Mouse (Mus musculus): ENCODE results near the gene Ankrd42. TPM values are rescaled to one million over a fixed set of nuclear protein-coding genes. Genes with fewer than 3 reads are reported as not detected.

The Ankrd42 gene
- polyA plus RNA-seq (2012; rRNA removed) = 10.8 and 11.2 TPM in 2 replicates

DNA sequence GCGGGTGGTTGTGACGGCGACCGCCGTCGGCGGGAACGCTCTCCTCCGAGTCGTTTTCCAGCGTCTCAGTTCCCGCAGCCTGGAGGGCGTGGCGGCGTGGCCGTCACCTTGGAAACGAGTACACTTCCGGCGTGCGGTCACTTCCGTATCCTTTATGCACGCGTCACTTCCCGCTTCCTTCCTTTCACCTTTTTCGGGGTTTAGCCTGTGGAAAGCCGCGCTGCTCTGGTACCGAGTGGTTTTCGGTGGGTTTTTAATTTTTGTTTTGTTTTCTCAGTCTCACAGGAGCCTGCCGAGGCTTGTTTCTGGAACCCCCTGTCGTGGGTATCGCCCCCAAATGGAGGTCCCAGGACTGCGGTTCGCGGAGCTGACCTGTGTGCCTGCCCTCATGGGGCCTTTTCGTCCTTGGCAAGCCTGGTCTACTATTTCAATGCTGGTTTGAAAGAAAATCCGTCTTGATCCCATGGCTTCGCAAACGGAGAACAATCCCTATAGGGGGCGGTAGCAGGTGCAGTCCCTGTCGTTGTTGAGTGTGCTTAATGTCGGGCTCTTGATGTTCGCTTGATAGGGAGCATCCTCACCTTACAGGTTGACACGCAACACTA, at the start of gene Ankrd42:
Ankrd42 (minus strand) TSS at position 122 of the 605 bp plus-strand sequence.
- peak; percentile 80 to 95 for DNase-seq (ENCODE audit: extremely low spot score in 1 of 2, low spot score in 1 of 2)

DNA sequence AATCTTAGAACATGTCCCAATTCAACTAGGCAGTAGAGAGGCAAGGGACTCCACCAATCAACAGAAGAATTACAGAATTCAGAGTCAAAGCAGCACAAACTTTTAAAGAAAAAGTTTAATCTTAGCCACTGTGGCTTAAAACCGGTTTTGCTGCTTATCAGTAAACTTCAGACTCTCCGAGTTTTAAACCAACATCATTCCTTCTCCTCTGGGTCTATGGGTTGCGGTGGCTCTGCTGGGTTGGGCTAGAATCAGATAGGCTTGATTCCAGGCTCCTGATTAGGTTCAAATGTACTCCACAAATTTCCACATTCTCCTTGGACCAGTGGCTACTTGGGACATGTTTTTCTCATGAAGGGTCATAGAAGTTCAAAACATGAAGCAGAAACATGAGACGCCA, 40.4 kb upstream of the Ankrd42 start:
- no peak for DNase-seq (ENCODE audit: extremely low spot score in 1 of 2, low spot score in 1 of 2)

DNA sequence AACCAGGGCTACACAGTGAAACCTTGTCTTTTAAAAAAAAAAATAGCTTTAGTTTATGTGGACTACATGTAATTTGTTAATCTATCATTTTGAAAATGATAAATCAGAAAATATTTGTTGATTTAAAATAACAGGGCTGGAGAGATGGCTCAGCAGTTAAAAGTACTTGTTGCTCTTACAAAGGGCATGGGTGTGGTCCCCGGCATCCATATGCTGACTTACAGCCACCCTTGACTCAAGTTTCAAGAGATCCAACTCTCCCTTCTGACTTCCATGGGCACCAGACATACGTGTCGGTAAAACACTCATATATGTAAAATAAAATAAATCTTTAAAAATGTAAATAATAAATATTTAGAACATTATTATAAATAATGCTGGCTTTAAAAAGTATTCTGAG, 38.2 kb upstream of the Ankrd42 start:
- no peak for DNase-seq (ENCODE audit: extremely low spot score in 1 of 2, low spot score in 1 of 2)

DNA sequence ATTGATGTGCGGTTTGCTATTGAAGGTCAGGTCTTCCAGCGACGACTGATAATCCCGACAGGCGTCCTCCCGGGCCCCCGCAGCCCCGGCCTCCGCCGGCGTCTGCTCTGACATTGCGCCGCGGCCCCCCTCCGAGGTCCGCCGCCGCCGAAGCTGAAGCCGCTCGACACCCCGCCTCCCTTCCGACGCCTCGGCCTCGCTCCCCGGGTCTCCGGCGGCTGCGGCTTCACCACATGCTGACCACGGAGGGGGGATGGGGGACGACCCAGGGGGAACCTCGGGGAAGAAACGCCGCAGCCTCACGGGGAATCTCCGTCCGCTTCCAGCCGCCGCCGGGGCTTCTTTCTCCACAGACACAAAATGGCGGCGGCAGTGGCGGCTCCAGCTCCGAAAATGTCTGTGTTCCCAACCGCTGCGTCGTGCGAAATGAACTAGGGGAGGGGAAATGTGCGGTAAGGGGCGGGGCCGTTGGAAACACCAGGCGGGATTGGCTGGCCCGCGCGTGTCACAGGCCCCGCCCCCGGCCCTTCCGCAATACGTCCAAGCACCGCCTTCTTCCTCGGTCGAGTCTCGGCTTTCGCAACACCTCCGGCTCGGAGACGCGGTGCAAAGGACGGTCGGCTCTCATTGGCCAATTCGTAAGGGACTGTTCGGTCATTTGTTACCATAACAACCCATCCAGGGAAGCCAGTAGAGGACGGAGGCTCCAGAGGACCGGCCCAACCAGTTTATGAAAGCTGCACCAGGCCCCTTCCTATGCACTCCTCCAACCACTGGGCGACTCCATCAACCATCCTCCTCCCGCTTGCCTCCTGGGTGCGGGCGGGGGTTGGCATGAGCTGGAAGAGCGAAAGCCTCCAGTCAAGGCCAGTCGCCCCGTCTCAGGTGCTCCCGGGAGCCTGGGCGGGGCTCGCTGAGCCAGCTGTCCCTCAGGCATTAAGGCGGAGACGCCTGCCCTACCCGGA, 32.8 kb upstream of the Ankrd42 start, which contains the start of gene Pcf11:
Pcf11 (minus strand) TSS at position 428 of the 965 bp plus-strand sequence.
- DNase-seq (ENCODE audit: extremely low spot score in 1 of 2, low spot score in 1 of 2) = peak; percentile 97 to 98

DNA sequence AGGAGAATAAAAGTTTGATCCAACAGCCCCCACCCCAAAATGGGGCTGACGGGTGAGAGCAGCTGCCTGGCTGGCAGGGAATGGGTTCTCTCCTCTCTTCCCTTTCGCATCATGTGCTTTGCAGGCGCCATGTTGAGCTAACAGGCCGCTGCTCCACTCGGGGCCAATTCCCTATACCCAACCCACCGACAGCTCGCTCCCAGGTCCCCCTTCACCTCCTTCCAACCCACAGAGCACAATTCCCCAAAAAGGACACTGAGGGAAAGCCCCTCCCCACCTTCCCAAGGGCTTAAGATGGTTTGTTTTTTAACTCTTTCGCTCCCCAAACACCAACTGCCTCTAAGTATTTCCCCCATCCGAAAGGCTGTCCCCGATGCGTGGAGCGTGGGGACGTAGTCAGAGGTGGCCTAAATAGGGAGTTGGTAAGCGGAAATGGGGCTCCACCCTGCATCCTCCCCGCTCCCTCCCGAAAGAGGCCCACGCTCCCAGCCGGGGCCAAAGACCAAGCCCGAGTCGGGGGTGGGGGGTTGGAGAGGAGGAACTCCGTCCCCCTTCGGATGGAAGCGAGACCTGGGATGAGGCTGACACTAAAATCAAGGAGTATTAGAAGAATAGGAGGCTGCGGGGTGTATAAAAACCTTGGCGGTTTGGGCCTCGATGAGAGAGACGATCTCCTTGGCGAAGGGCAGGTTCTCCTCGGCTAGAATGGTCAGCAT, 32.0 kb upstream of the Ankrd42 start:
- DNase-seq (ENCODE audit: extremely low spot score in 1 of 2, low spot score in 1 of 2) = peak; percentile 30 to 59

DNA sequence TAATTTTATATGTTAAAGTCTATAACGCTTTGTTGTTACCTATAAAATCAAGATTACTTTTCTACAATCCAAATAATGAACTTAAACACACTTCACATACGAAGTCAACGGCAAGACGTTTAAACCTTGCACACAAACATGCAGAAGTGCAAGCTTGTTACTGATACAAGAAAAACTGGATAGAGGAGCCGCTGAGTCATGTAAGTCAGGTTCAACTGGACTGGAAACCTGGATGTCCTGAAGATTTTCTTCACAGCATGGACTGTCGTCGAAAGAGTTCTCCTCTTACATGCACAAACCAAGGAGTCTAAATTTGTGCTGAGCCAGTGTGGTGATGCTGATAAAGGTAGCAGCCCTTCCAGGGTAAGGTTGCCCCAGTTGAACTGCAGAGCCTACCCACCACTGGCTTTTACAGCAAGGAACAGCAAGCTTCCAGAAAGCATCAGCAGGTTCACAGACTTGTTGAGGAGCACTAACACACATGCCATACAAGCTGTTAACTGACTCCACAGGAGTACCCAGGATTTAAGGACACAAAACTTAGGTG, 29.4 kb upstream of the Ankrd42 start:
- DNase-seq (ENCODE audit: extremely low spot score in 1 of 2, low spot score in 1 of 2) = no peak

DNA sequence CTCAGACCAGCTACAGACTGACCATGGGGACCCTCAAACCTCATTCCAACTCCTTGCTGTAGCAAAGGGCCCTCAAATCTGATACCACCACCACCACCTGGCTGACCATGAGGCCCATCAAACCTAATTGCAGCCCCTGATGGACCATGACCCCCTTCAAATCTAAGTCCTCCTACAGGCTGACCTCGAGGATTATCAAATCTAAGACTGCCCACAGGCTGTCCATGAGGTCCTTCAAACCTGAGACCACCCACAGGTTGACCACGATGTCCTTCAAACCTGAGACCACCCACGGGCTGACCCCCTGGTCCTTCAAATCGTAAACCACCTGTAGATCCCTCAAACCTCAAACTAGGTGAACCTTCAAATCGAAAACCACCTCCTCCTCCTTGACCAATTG, 21.1 kb upstream of the Ankrd42 start:
- no peak for DNase-seq (ENCODE audit: extremely low spot score in 1 of 2, low spot score in 1 of 2)

DNA sequence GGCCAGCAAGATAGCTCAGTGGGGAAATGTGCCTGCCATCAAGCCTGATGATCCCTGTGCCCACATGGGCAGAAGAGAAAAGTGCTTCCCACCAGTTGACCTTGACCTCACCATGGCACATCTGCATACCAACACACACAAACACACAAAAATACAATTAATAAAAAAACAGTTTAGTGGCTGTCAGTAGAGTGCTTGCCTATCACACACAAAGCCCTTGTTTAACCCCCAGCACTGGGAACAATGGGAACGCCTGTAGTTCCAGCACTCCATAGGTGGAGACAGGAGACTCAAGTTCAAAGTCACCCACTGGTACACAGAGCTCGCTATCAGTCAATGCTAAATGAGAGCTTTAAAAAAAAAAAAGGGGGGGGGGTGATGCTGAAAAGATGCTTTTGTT, 19.4 kb upstream of the Ankrd42 start:
- no peak for DNase-seq (ENCODE audit: extremely low spot score in 1 of 2, low spot score in 1 of 2)

DNA sequence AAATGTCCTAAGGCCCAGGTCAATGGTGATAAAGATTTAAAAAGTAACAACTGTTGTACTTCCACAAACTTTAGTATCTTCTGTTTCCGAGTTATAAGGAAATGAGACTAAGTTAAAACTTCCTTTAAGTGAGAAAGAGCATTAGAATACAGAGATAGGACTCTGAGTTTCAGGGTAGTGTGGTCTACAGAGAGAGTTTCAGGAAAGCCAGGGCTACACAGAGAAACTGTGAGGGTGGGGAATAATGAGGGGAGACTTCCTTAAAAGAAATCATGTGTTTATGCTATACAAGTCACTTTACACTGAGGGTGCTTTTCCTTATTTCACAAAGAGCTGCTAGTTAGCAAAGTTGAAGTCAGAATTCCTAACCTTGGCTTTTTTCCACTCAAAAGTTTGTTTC, 16.4 kb upstream of the Ankrd42 start:
- DNase-seq (ENCODE audit: extremely low spot score in 1 of 2, low spot score in 1 of 2) = no peak

DNA sequence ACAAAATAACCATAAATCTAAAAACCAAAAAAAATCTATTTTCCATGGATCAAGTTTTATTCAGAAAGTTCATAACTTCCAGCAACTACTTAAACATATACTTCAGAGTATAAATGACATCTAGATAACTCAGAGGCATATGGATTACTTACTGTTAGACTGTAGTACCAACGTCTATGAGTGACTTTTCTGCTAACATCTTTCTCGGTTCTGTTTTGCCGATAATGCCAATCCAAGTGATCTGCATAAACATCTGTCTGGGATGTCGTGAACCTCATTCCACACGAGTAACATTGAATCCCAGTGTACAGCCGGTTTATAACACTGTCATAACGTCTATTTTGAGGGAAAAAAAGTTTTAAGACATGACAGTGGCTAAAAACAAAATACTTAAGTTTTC, 10.8 kb upstream of the Ankrd42 start:
- DNase-seq (ENCODE audit: extremely low spot score in 1 of 2, low spot score in 1 of 2) = no peak

DNA sequence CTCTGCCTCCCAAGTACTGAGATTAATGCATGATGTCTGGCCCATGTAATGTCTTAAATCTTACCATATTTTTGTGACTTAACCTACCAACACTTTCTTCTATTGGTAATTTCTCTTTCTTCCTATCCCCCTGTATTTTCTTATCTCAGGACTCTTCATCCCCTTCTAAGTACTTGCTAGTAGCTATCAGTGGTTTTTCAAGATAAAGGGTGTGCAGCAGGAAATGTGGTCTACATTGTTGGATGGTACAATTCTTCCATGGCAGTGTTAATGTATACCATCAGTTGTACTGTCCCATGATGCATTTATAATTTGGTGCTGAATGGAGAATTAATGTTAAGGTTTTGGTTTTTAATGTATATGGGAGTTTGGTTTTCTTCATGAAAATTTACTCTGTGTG, 5.4 kb upstream of the Ankrd42 start:
- DNase-seq (ENCODE audit: extremely low spot score in 1 of 2, low spot score in 1 of 2) = no peak

DNA sequence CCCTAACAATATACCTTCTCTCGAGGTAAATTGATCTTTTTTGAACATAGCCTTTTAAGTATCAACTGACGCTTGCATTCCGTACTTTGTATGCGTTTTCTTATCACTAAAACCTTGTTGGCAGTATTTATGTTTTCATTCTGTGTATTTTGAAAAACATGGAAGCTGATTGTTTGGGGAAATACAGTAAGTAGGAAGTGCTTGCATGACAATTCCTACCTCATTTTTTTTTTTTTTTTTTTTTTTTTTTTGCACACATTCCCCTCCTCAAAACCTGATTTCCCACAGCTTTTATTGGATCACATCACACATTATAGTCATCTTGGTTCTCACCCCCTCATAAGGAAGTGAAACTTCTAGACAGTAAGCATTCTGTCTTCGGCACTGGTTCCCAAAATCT, 1.1 kb upstream of the Ankrd42 start:
- no peak for DNase-seq (ENCODE audit: extremely low spot score in 1 of 2, low spot score in 1 of 2)

DNA sequence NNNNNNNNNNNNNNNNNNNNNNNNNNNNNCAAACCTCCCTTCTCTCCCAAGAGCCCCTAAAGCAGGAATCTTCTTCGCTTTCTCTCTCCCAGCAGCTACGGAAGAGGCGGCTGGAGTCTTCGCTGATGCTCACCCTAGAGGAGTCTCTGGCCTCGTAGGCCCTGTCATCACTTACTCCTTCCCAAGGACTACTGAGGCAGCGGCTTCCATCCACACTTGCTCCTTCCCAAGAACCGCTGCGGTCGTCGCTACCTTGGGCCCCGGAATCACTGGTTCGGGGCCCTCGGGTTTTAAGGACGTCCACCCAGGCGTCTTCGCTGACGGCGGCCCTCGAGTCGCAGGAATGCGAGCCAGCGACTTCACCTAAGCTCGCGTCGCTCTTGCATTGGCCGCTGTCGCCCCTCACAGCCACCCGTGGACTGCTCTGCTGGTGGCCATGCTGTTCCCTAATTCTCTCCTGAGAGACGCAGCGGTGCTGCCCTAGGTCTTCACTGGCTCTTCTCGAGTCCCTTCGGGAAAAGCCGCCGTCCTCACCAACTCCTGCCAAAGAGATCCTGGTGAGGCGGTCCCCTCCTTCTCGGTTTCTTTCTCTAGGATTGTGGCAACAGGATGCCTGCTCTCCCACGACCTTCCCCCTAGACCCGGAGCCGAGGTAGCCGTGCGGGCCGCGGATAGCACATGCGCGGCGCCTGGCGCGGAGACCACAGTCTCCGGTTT, 489 bp downstream of the Ankrd42 start:
- no peak for DNase-seq (ENCODE audit: extremely low spot score in 1 of 2, low spot score in 1 of 2)

DNA sequence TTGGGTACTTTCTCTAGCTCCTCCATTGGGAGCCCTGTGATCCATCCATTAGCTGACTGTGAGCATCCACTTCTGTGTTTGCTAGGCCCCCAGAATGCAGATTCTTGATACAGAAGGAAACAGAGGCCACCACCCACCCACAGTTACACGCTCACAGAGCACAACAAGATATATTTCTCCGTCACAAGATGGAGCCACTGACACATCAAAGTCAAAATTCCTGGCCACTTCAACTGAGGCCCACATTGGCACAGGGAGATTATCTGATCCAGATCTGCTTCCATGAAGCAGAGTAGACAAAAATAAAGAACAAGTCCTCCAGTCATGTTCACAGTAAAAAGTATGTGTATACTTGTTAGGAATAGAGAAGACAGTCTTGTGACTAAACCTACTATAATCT, 6.8 kb downstream of the Ankrd42 start:
- peak in 1 of 2 experiments; percentile 51 for DNase-seq (ENCODE audit: extremely low spot score in 1 of 2, low spot score in 1 of 2)

DNA sequence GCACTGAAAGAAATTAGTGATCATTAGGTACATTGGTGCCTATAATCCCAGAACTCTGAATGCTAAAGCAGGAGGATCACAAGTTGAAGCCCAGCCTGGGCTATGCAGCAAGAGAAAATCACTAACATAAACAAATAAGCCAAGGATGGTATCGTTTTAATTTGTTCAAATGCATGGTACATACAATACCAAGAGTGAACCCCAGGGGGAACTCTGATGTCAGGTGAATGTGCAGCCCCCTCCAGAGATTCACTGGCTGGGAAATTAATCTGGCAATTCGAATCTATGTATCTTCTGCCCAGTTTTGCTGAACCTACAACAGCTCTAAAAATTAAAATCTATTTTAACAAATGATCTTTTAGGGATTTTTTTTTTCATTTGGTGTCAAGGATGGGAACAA, 12.5 kb downstream of the Ankrd42 start:
- no peak for DNase-seq (ENCODE audit: extremely low spot score in 1 of 2, low spot score in 1 of 2)

DNA sequence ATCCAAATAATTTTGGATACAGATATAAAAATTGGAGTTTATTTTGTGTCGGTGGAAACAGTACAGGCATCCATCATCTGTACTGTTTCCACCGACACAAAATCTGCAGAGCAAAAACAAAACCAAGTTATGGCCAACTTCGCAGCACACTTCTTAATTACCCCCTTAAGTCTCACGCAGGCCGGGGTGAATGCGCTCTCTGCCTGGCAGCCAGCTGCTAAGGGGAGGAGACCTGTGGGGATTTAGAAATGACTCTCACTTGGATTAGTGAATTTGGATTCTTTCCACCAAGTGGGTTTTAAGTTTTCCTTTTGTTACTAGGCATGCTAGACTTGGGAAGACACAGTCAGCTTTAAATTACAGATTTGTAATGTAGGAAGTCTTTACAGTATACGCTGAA, 26.1 kb downstream of the Ankrd42 start:
- no peak for DNase-seq (ENCODE audit: extremely low spot score in 1 of 2, low spot score in 1 of 2)

DNA sequence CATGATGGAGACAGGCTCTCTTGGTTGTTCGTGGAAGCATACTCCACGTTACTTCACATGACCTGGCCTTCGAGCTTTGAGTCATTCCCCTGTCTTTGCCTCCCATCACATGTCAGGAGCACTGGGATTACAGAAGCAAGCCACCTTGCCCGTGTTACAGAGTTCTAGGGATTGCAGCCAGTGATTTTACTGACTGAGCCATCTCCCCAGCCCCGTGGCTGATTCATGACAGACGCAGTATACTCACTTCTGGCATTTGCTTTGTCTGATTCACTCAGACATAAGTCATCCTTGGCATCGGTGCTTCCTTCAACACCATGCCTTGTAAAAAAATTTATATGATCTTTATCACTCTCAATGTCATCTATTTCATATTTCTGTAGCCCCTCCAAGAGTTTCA, 32.0 kb downstream of the Ankrd42 start:
- no peak for DNase-seq (ENCODE audit: extremely low spot score in 1 of 2, low spot score in 1 of 2)

DNA sequence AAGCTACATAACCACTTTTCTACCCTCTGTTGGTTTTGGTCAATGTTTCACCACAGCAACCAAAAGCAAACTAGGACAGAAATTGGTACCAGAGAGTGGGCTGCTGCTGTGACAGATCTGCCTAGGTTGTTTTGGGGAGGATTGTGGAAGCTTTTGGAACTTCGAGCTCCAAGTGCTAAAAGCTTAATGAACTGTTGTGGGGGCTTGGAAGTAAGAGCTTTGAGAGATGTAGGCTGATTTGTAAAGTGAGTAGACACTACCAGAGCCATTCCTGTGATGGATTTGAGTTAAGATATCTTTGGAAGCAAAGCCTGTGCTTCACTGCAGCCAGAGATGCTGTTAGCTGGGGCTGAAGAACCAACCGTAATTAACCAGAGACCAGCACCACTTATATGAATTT, 46.1 kb downstream of the Ankrd42 start:
- no peak for DNase-seq (ENCODE audit: extremely low spot score in 1 of 2, low spot score in 1 of 2)

DNA sequence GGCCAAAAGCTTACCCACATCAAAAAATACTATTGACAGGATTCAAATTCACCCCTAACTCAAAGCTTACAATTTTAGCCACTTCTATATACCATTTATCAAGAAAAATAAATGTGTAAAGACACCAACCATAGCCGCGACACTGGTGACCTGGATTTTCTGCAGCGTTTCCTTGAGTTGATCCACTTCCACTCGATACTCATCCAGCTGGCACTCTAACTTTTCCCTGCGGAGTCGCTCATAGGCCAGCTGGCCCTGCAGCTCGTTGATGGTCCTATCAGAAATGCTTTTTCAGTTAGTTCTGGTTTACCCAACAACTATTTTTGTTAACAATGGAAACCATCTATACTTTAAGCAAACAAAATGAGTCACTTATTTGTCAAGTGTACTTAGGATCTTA, 47.0 kb downstream of the Ankrd42 start:
- no peak for DNase-seq (ENCODE audit: extremely low spot score in 1 of 2, low spot score in 1 of 2)

DNA sequence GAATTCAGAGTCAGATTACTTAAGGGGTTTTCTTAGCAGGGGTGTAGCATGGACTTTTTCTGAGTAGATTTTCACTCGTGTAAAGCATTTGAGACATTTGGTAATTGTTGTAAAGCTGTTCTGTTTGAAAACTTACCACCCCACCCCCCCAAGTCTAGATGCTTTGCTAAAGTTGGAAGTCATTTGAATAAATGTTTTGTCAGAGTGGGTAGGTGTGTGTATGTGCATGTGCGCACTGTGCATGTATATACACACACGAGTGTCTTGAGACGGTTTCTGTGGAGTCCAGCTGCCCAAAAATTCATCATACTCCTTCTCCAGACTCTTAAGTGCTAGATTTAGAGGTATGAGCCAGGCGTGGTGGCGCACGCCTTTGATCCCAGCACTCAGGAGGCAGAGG, 53.4 kb downstream of the Ankrd42 start:
- no peak for DNase-seq (ENCODE audit: extremely low spot score in 1 of 2, low spot score in 1 of 2)
